Mouse (Mus musculus) mesoderm, embryonic 11.5 days (tissue): ENCODE data around the gene Ppp1r3g.

Experiments
- DNase-seq: peaks from one replicate; pipeline ENCODE4 v3.0.0-alpha.2; 2012; ENCODE audit warnings: low read depth, low spot score

Ppp1r3g gene

GRCm38 (mm10) chr13:35995231-35995630 is 36.6 kb downstream of the Ppp1r3g start:
- no peak for DNase-seq

GRCm38 (mm10) chr13:35995696-35996426 is 37.2 kb downstream of the Ppp1r3g start:
- DNase-seq = no peak

GRCm38 (mm10) chr13:35997606-35998005 is 39.0 kb downstream of the Ppp1r3g start:
- no peak for DNase-seq

GRCm38 (mm10) chr13:36000798-36001197 is 42.2 kb downstream of the Ppp1r3g start:
- no peak for DNase-seq

- DNase-seq = no peak
These were observed 51.3 kb downstream of the Ppp1r3g start for GRCm38 (mm10) chr13:36009981-36010380.

GRCm38 (mm10) chr13:36015636-36016035 is 57.0 kb downstream of the Ppp1r3g start:
- no peak for DNase-seq

GRCm38 (mm10) chr13:36018017-36018416 is 59.4 kb downstream of the Ppp1r3g start:
- no peak for DNase-seq

GRCm38 (mm10) chr13:36019309-36020274 is 61.0 kb downstream of the Ppp1r3g start:
- peak; percentile 85 for DNase-seq
